Comparison of ENCODE assay signal across 8 mouse cellular contexts in the genomic region with DNA sequence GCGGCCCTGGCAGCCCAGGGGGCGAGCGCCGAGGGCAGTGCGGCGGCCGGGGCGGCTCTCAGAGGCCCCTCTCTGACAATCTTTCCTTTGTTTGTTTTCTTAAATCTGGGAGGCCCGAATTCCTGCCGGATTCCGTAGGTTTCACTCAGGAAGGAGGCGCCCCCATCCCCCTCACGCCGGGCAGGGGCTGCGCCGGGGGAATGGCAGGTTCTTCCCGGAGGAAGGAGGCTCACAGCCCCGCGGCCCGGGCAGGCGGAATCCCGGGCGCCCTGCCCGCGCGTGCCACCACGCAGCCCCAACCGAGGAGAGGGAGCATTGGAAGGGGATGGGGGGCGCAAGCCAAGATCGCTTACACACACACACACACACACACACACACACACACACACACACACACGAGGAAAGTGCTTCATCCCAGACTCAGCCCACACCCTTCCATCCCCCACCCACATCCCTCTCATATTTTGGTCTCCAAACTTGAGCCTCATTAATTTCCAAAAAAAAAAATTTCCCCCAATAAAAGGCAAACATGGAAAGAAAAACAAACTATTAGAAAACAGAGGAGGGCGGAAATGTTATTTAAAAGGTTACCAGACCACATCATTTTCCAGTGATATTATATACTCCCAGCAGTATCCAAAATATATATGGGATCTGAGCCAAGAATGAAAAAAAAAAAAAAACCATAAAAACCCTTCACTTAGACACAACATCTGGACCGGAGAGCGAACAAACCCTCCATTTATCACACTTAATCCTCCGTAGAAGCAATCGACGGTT. TPM values are rescaled to one million over a fixed set of nuclear protein-coding genes. Genes with fewer than 3 reads are reported as not detected.
A peak's percentile ranks its signal among the peaks of the same experiment; 100 is the strongest.
DNase-seq lines count a peak whose midpoint lies in the region; ATAC-seq lines count a peak whose summit lies in the region.

No protein-coding gene starts in this region.

- peaks cover 48% of the 10 kb centered on the region for H3K4me1 ChIP-seq in forebrain, embryonic 13.5 days
- H3K4me1 ChIP-seq in hindbrain, embryonic 12.5 days, result peaks cover 40% of the 10 kb centered on the region
- H3K4me1 ChIP-seq in liver, embryonic 15.5 days (replicated peaks), result peaks cover 29% of the 10 kb centered on the region

- peak overlapping the region; percentile 87 for H3K27ac ChIP-seq in forebrain, embryonic 13.5 days
- H3K27ac ChIP-seq in hindbrain, embryonic 12.5 days, result peak overlapping the region; percentile 84
- H3K27ac ChIP-seq in liver, embryonic 15.5 days (replicated peaks), result peak overlapping the region; percentile 71; the same call in 1 of the 2 replicates

- WGBS in forebrain, embryonic 13.5 days, result 1% methylated on average over 35 of the region's 37 CpGs
- WGBS in hindbrain, embryonic 12.5 days, result under 1% methylated on average over 27 of the region's 37 CpGs
- WGBS in liver, embryonic 15.5 days (ENCODE audit: insufficient replicate concordance), result 3% methylated on average over 30 of the region's 37 CpGs

- H3K9ac ChIP-seq in forebrain, embryonic 13.5 days, result peak overlapping the region; percentile 58
- H3K9ac ChIP-seq in hindbrain, embryonic 12.5 days, result peak overlapping the region; percentile 51
- no peak overlapping the region; the same call in 1 of the 2 replicates for H3K9ac ChIP-seq in liver, embryonic 15.5 days

- H3K27me3 ChIP-seq in forebrain, embryonic 13.5 days, result peaks cover 38% of the 10 kb centered on the region
- peaks cover 35% of the 10 kb centered on the region for H3K27me3 ChIP-seq in hindbrain, embryonic 12.5 days
- peaks cover 64% of the 10 kb centered on the region for H3K27me3 ChIP-seq in liver, embryonic 15.5 days

- peak overlapping the region; percentile 72 for H3K4me2 ChIP-seq in forebrain, embryonic 13.5 days
- H3K4me2 ChIP-seq in hindbrain, embryonic 12.5 days (replicated peaks), result peak overlapping the region; percentile 64
- H3K4me2 ChIP-seq in liver, embryonic 15.5 days, result peak overlapping the region; percentile 65

- DNase-seq in ovary, postnatal 36 days (ENCODE audit: low spot score), result peak; percentile 57
- no peak for DNase-seq in ovary, postnatal 10 days (ENCODE audit: low spot score)
- peak; percentile 32 for DNase-seq in testis, postnatal 14 days (ENCODE audit: low spot score)
- no peak for DNase-seq in frontal cortex, postnatal 25 days (ENCODE audit: low spot score in 2 of 2)
- DNase-seq in thymus, postnatal 10 days (ENCODE audit: low spot score in 2 of 2), result no peak

- H3K4me3 ChIP-seq in forebrain, embryonic 13.5 days, result peak overlapping the region; percentile 34
- H3K4me3 ChIP-seq in hindbrain, embryonic 12.5 days, result peak overlapping the region; percentile 31
- peak overlapping the region; percentile 43 for H3K4me3 ChIP-seq in liver, embryonic 15.5 days (replicated peaks)

- peak; percentile 39; the same call in 1 of the 2 replicates for ATAC-seq in forebrain, embryonic 13.5 days
- ATAC-seq in hindbrain, embryonic 12.5 days (ENCODE audit: low FRiP score), result no peak; the same call in 1 of the 2 replicates
- no peak for ATAC-seq in liver, embryonic 15.5 days (ENCODE audit: insufficient read depth)

- no peaks in the 10 kb centered on the region for H3K36me3 ChIP-seq in forebrain, embryonic 13.5 days (ENCODE audit: poor library complexity, severe bottlenecking)
- no peaks in the 10 kb centered on the region for H3K36me3 ChIP-seq in hindbrain, embryonic 12.5 days
- H3K36me3 ChIP-seq in liver, embryonic 15.5 days (replicated peaks), result no peaks in the 10 kb centered on the region

- no peaks in the 10 kb centered on the region for H3K9me3 ChIP-seq in forebrain, embryonic 13.5 days (replicated peaks)
- no peaks in the 10 kb centered on the region for H3K9me3 ChIP-seq in hindbrain, embryonic 12.5 days (replicated peaks)
- no peaks in the 10 kb centered on the region for H3K9me3 ChIP-seq in liver, embryonic 15.5 days (replicated peaks)

RNA-seq across cellular contexts. Expression of a gene that starts 51.0 kb away (rescaled TPM):
- 13.4 and 15.6 TPM in 2 replicates for polyA plus RNA-seq in forebrain, embryonic 13.5 days (2015; fragmentation: Nextera tagmentation; extraction: Ambion mirVana)
- polyA plus RNA-seq in hindbrain, embryonic 12.5 days (2016; fragmentation: Nextera tagmentation; extraction: Ambion mirVana), result 40.6 and 41.7 TPM in 2 replicates
- polyA plus RNA-seq in liver, embryonic 15.5 days (2015; fragmentation: Nextera tagmentation; extraction: Ambion mirVana), result 4.6 and 4.8 TPM in 2 replicates

Comparison
In these comparisons a context has a peak if more than half of its experiments do, and no peak if none do; other contexts are left out.
1. DNase-seq: peak in ovary, postnatal 36 days (single experiment) and testis, postnatal 14 days (single experiment); none in ovary, postnatal 10 days (single experiment), frontal cortex, postnatal 25 days (0 of 2) and thymus, postnatal 10 days (0 of 2).
2. Peak in every context shown above with its lines, with median percentiles within 50 percentile points of each other: H3K27ac ChIP-seq, H3K4me2 ChIP-seq and H3K4me3 ChIP-seq.